Mouse (Mus musculus) CH12.LX (cell line): ENCODE results near the gene Rpusd4.

Experiments
- CHD1 ChIP-seq: IDR thresholded peaks from 2 replicates; pipeline ENCODE4 v1.6.1; 2012; ENCODE audit warnings: low read depth, low read length, improper control_type of control experiment, inconsistent platforms
- CHD2 ChIP-seq: IDR thresholded peaks from 2 replicates; pipeline ENCODE4 v1.6.1; 2011; ENCODE audit warnings: low read length, improper control_type of control experiment
- CTCF ChIP-seq, 2 experiments: IDR thresholded peaks in 1 of 2; conservative IDR thresholded peaks in 1 of 2; 2 replicates each; pipeline ENCODE4 v1.5.1; 2011 to 2012; ENCODE audit warnings: low read depth in 2 of 2, low read length in 2 of 2, improper control_type of control experiment in 1 of 2, inconsistent platforms in 1 of 2, mild to moderate bottlenecking in 1 of 2, moderate library complexity in 1 of 2
- ELF1 ChIP-seq: IDR thresholded peaks from 2 replicates; pipeline ENCODE4 v1.6.1; 2014; ENCODE audit warnings: low read depth, mild to moderate bottlenecking, inconsistent platforms, low read length, improper control_type of control experiment
- EP300 ChIP-seq: IDR thresholded peaks from 2 replicates; pipeline ENCODE4 v1.6.1; 2011; ENCODE audit warnings: low read length, improper control_type of control experiment
- ETS1 ChIP-seq: conservative IDR thresholded peaks from 2 replicates; pipeline ENCODE4 v1.6.1; 2012; ENCODE audit warnings: low read depth, mild to moderate bottlenecking, inconsistent platforms, low read length, improper control_type of control experiment, moderate library complexity
- JUND ChIP-seq: conservative IDR thresholded peaks from 2 replicates; pipeline ENCODE4 v1.6.1; 2011; ENCODE audit warnings: low read depth, low read length, improper control_type of control experiment
- MAFK ChIP-seq: IDR thresholded peaks from 2 replicates; pipeline ENCODE4 v1.6.1; 2011; ENCODE audit warnings: low read length, improper control_type of control experiment; ENCODE audit not compliant: insufficient replicate concordance
- NRF1 ChIP-seq: IDR thresholded peaks from 2 replicates; pipeline ENCODE4 v1.6.1; 2014; ENCODE audit warnings: low read depth, mild to moderate bottlenecking, inconsistent platforms, low read length, improper control_type of control experiment, moderate library complexity
- POLR2A ChIP-seq: IDR thresholded peaks from 2 replicates; pipeline ENCODE4 v1.6.1; 2011; ENCODE audit warnings: low read depth, mild to moderate bottlenecking, improper control_type of control experiment, low read length
- POLR2AphosphoS2 ChIP-seq: IDR thresholded peaks from 2 replicates; pipeline ENCODE4 v1.6.1; 2011; ENCODE audit warnings: low read depth, low read length, improper control_type of control experiment
- SMC3 ChIP-seq: IDR thresholded peaks from 2 replicates; pipeline ENCODE4 v1.6.1; 2011; ENCODE audit warnings: low read depth, low read length, improper control_type of control experiment
- TCF12 ChIP-seq: IDR thresholded peaks from 2 replicates; pipeline ENCODE4 v1.6.1; 2014; ENCODE audit warnings: low read depth, mild to moderate bottlenecking, inconsistent platforms, low read length, improper control_type of control experiment
- USF2 ChIP-seq: conservative IDR thresholded peaks from 2 replicates; pipeline ENCODE4 v1.6.1; 2011; ENCODE audit warnings: low read depth, low read length, improper control_type of control experiment

GRCm38 (mm10) chr9:35324571-35324970 lies 56.9 kb downstream of the Rpusd4 start:
- TF ChIP-seq POLR2A (no peak), EP300 (no peak), CTCF (conservative IDR thresholded peaks at IDR 0.05 in 1 of 2, IDR thresholded peaks at IDR 0.05 in 1 of 2; ENCODE audit: low read depth in 2 of 2, low read length in 2 of 2) (no peak), ELF1 (no peak), USF2 (no peak), SMC3 (no peak), JUND (no peak), ETS1 (no peak), TCF12 (no peak), NRF1 (no peak), MAFK (no peak), CHD1 (no peak), POLR2AphosphoS2 (no peak), CHD2 (no peak)
